ENCODE assay signal across 8 mouse cellular contexts in the genomic region with DNA sequence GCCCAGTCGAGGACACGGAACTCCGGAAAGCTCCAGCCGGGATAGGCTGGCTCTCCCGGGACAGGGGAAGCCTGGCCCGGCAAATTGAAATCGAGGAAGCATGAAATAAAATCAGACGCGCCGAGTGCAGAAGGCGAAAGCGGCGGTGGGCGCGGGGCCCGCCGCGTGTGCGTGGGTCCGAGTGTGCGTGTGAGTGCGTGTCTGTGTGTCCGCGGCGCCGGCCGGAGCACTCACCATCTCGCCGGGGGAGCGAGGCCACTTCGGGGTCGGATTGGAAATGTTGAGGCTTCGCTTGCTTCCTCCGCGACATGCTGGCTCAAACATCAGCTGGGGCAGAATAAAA. TPM values are rescaled to one million over a fixed set of nuclear protein-coding genes. Genes with fewer than 3 reads are reported as not detected.
DNase-seq lines count a peak whose midpoint lies in the region; ATAC-seq lines count a peak whose summit lies in the region.

No protein-coding gene starts in this region.

- H3K27me3 ChIP-seq in lung, embryonic 15.5 days = peaks cover 98% of the 10 kb centered on the region
- peaks cover 84% of the 10 kb centered on the region for H3K27me3 ChIP-seq in embryonic facial prominence, embryonic 15.5 days
- H3K27me3 ChIP-seq in intestine, embryonic 14.5 days (replicated peaks; ENCODE audit: control insufficient read depth, insufficient read depth, low read length) = peaks cover 96% of the 10 kb centered on the region
- peaks cover 37% of the 10 kb centered on the region for H3K27me3 ChIP-seq in midbrain, embryonic 15.5 days (replicated peaks)

- H3K9me3 ChIP-seq in lung, embryonic 15.5 days = no peaks in the 10 kb centered on the region
- H3K9me3 ChIP-seq in embryonic facial prominence, embryonic 15.5 days (replicated peaks) = no peaks in the 10 kb centered on the region
- H3K9me3 ChIP-seq in intestine, embryonic 14.5 days (ENCODE audit: control insufficient read depth, low read length) = no peaks in the 10 kb centered on the region
- H3K9me3 ChIP-seq in midbrain, embryonic 15.5 days = no peaks in the 10 kb centered on the region

- H3K9ac ChIP-seq in lung, embryonic 15.5 days = peak overlapping the region; percentile 10; the same call in 1 of the 2 replicates
- H3K9ac ChIP-seq in embryonic facial prominence, embryonic 15.5 days = peak overlapping the region; percentile 26; the same call in 1 of the 2 replicates
- peak overlapping the region; percentile 57 for H3K9ac ChIP-seq in intestine, embryonic 14.5 days (ENCODE audit: low read length)
- H3K9ac ChIP-seq in midbrain, embryonic 15.5 days = peak overlapping the region; percentile 52

- no peak overlapping the region for H3K27ac ChIP-seq in lung, embryonic 15.5 days
- H3K27ac ChIP-seq in embryonic facial prominence, embryonic 15.5 days (replicated peaks) = peak overlapping the region; percentile 34; the same call in 1 of the 2 replicates
- peak overlapping the region; percentile 54 for H3K27ac ChIP-seq in intestine, embryonic 14.5 days (ENCODE audit: low read depth)
- peak overlapping the region; percentile 83 for H3K27ac ChIP-seq in midbrain, embryonic 15.5 days

- H3K4me2 ChIP-seq in lung, embryonic 15.5 days = peak overlapping the region; percentile 89
- peak overlapping the region; percentile 94 for H3K4me2 ChIP-seq in embryonic facial prominence, embryonic 15.5 days (replicated peaks)
- peak overlapping the region; percentile 85 for H3K4me2 ChIP-seq in intestine, embryonic 14.5 days (ENCODE audit: low read length)
- peak overlapping the region; percentile 75 for H3K4me2 ChIP-seq in midbrain, embryonic 15.5 days

- ATAC-seq in lung, embryonic 15.5 days (ENCODE audit: borderline replicate concordance, extremely low read depth, low FRiP score, low TSS enrichment) = no peak
- no peak for ATAC-seq in embryonic facial prominence, embryonic 15.5 days (ENCODE audit: insufficient number of reproducible peaks, low FRiP score, low TSS enrichment, low read depth)
- no peak for ATAC-seq in intestine, embryonic 14.5 days (replicated peaks; ENCODE audit: low FRiP score, low TSS enrichment, low read depth)
- ATAC-seq in midbrain, embryonic 15.5 days (replicated peaks) = no peak

- 1% methylated on average over 35 of the region's 35 CpGs for WGBS in lung, embryonic 15.5 days
- under 1% methylated on average over 35 of the region's 35 CpGs for WGBS in embryonic facial prominence, embryonic 15.5 days
- under 1% methylated on average over 35 of the region's 35 CpGs for WGBS in intestine, embryonic 14.5 days
- under 1% methylated on average over 35 of the region's 35 CpGs for whole genome bisulfite sequencing in midbrain, embryonic 15.5 days

- peaks cover 37% of the 10 kb centered on the region for H3K4me1 ChIP-seq in lung, embryonic 15.5 days
- H3K4me1 ChIP-seq in embryonic facial prominence, embryonic 15.5 days = peaks cover 54% of the 10 kb centered on the region
- H3K4me1 ChIP-seq in intestine, embryonic 14.5 days (replicated peaks; ENCODE audit: control insufficient read depth, insufficient read depth, low read length) = peaks cover 3% of the 10 kb centered on the region; the same call in 1 of the 2 replicates
- H3K4me1 ChIP-seq in midbrain, embryonic 15.5 days = peaks cover 52% of the 10 kb centered on the region

- no peaks in the 10 kb centered on the region for H3K36me3 ChIP-seq in lung, embryonic 15.5 days
- no peaks in the 10 kb centered on the region for H3K36me3 ChIP-seq in embryonic facial prominence, embryonic 15.5 days
- H3K36me3 ChIP-seq in intestine, embryonic 14.5 days (ENCODE audit: control insufficient read depth, insufficient read depth, low read length) = no peaks in the 10 kb centered on the region
- no peaks in the 10 kb centered on the region for H3K36me3 ChIP-seq in midbrain, embryonic 15.5 days (replicated peaks)

- DNase-seq in lung, postnatal 10 days = no peak
- DNase-seq in intestine, embryonic 14.5 days (ENCODE audit: low spot score) = peak; percentile 77
- DNase-seq in cerebellum, adult 9-10 months = no peak
- DNase-seq in layer of hippocampus, adult 8-10 months (ENCODE audit: low spot score in 2 of 2) = no peak
- no peak for DNase-seq in cerebellum, adult 11 months

- H3K4me3 ChIP-seq in lung, embryonic 15.5 days = peak overlapping the region; percentile 43
- peak overlapping the region; percentile 50 for H3K4me3 ChIP-seq in embryonic facial prominence, embryonic 15.5 days (replicated peaks)
- peak overlapping the region; percentile 57 for H3K4me3 ChIP-seq in intestine, embryonic 14.5 days (ENCODE audit: low read depth, low read length)
- peak overlapping the region; percentile 52 for H3K4me3 ChIP-seq in midbrain, embryonic 15.5 days

RNA-seq across cellular contexts. Expression of a gene that starts 1.9 kb away (rescaled TPM):
- polyA plus RNA-seq in lung, embryonic 15.5 days (2015; fragmentation: Nextera tagmentation; extraction: Ambion mirVana) = 0.10 and 0.21 TPM in 2 replicates
- 0.91 and 1.1 TPM in 2 replicates for polyA plus RNA-seq in embryonic facial prominence, embryonic 15.5 days (2015; fragmentation: Nextera tagmentation; extraction: Ambion mirVana)
- polyA plus RNA-seq in intestine, embryonic 14.5 days (2014; fragmentation: Nextera tagmentation; extraction: Ambion mirVana) = 2.8 and 3.3 TPM in 2 replicates
- polyA plus RNA-seq in midbrain, embryonic 15.5 days (2015; fragmentation: Nextera tagmentation; extraction: Ambion mirVana) = 6.6 and 6.8 TPM in 2 replicates
- 10 to 100 TPM; 13.0 to 26.1 (median 19.3) TPM for total RNA-seq in layer of hippocampus, adult 8-10 months (2022)
